Mouse (Mus musculus): Measurements from ENCODE around the gene Cep162. TPM values are rescaled to one million over a fixed set of nuclear protein-coding genes. Genes with fewer than 3 reads are reported as not detected.
A peak's percentile ranks its signal among the peaks of the same experiment; 100 is the strongest.

Cep162 gene
- polyA plus RNA-seq (2015; fragmentation: Nextera tagmentation; extraction: Ambion mirVana) = 3.7 and 4.2 TPM in 2 replicates

GRCm38 (mm10) chr9:87254903-87255695 is at the start of gene Cep162:
Gene Cep162, minus strand, starts transcription at chr9:87255536.
- Histone ChIP-seq H3K4me3 (replicated peaks; ENCODE audit: low read depth, low read length) (peak within 1 kb of the TSS; percentile 77), H3K9ac (ENCODE audit: low read depth, low read length) (peak within 1 kb of the TSS; percentile 70), H3K36me3 (ENCODE audit: insufficient read depth, low read length) (no peaks in the 10 kb centered on the region), H3K27ac (peak within 1 kb of the TSS; percentile 62), H3K27me3 (ENCODE audit: insufficient read depth, low read length) (no peaks in the 10 kb centered on the region), H3K4me2 (ENCODE audit: low read length) (peak within 1 kb of the TSS; percentile 86), H3K4me1 (replicated peaks; ENCODE audit: insufficient read depth, low read length) (0 out of 2 replicates have a peak, but pooled peaks cover 5% of the 10 kb centered on the region), H3K9me3 (replicated peaks; ENCODE audit: low read length) (no peaks in the 10 kb centered on the region)
- no peak for TF ChIP-seq CTCF (IDR thresholded peaks at IDR 0.05; ENCODE audit: low read depth)
- DNase-seq (ENCODE audit: low spot score) (peak; percentile 94), ATAC-seq (replicated peaks; ENCODE audit: low FRiP score, low read depth) (peak; percentile 96)
- WGBS = under 1% methylated on average over 41 of the region's 41 CpGs

GRCm38 (mm10) chr9:87303196-87303595 is 47.9 kb upstream of the Cep162 start:
- no peak for TF ChIP-seq CTCF (IDR thresholded peaks at IDR 0.05; ENCODE audit: low read depth)
- no peak for ATAC-seq (replicated peaks; ENCODE audit: low FRiP score, low read depth)

GRCm38 (mm10) chr9:87298900-87299299 is 43.6 kb upstream of the Cep162 start:
- DNase-seq (ENCODE audit: low spot score) = no peak
- H3K4me1 ChIP-seq (replicated peaks; ENCODE audit: insufficient read depth, low read length) = no peaks in the 10 kb centered on the region

More at GRCm38 (mm10) chr9:87303196-87303595, 47.9 kb upstream of the Cep162 start:
- Histone ChIP-seq H3K4me1 (replicated peaks; ENCODE audit: insufficient read depth, low read length) (no peaks in the 10 kb centered on the region), H3K27ac (no peak overlapping the region), H3K9me3 (replicated peaks; ENCODE audit: low read length) (no peaks in the 10 kb centered on the region), H3K4me3 (replicated peaks; ENCODE audit: low read depth, low read length) (no peak overlapping the region), H3K36me3 (ENCODE audit: insufficient read depth, low read length) (no peaks in the 10 kb centered on the region), H3K4me2 (ENCODE audit: low read length) (no peak overlapping the region), H3K27me3 (ENCODE audit: insufficient read depth, low read length) (no peaks in the 10 kb centered on the region), H3K9ac (ENCODE audit: low read depth, low read length) (no peak overlapping the region)
- DNase-seq (ENCODE audit: low spot score) = no peak

GRCm38 (mm10) chr9:87297522-87297921 is 42.2 kb upstream of the Cep162 start:
- DNase-seq (ENCODE audit: low spot score) (no peak), ATAC-seq (replicated peaks; ENCODE audit: low FRiP score, low read depth) (no peak)
- H3K4me2 ChIP-seq (ENCODE audit: low read length) = no peak overlapping the region
- WGBS = 50% methylated on average over 1 of the region's 1 CpGs
- H3K4me1 ChIP-seq (replicated peaks; ENCODE audit: insufficient read depth, low read length) = no peaks in the 10 kb centered on the region
- TF ChIP-seq CTCF (IDR thresholded peaks at IDR 0.05; ENCODE audit: low read depth) = no peak
- no peaks in the 10 kb centered on the region for H3K36me3 ChIP-seq (ENCODE audit: insufficient read depth, low read length)
- H3K27me3 ChIP-seq (ENCODE audit: insufficient read depth, low read length) = no peaks in the 10 kb centered on the region
- no peaks in the 10 kb centered on the region for H3K9me3 ChIP-seq (replicated peaks; ENCODE audit: low read length)
- no peak overlapping the region for H3K9ac ChIP-seq (ENCODE audit: low read depth, low read length)
- no peak overlapping the region for H3K27ac ChIP-seq
- H3K4me3 ChIP-seq (replicated peaks; ENCODE audit: low read depth, low read length) = no peak overlapping the region

More at GRCm38 (mm10) chr9:87298900-87299299, 43.6 kb upstream of the Cep162 start:
- Histone ChIP-seq H3K4me2 (ENCODE audit: low read length) (no peak overlapping the region), H3K27me3 (ENCODE audit: insufficient read depth, low read length) (no peaks in the 10 kb centered on the region), H3K4me3 (replicated peaks; ENCODE audit: low read depth, low read length) (no peak overlapping the region), H3K36me3 (ENCODE audit: insufficient read depth, low read length) (no peaks in the 10 kb centered on the region), H3K9me3 (replicated peaks; ENCODE audit: low read length) (no peaks in the 10 kb centered on the region), H3K27ac (no peak overlapping the region), H3K9ac (ENCODE audit: low read depth, low read length) (no peak overlapping the region)
- no peak for ATAC-seq (replicated peaks; ENCODE audit: low FRiP score, low read depth)
- 21% methylated on average over 12 of the region's 12 CpGs for WGBS
- TF ChIP-seq CTCF (IDR thresholded peaks at IDR 0.05; ENCODE audit: low read depth) = no peak

DNA sequence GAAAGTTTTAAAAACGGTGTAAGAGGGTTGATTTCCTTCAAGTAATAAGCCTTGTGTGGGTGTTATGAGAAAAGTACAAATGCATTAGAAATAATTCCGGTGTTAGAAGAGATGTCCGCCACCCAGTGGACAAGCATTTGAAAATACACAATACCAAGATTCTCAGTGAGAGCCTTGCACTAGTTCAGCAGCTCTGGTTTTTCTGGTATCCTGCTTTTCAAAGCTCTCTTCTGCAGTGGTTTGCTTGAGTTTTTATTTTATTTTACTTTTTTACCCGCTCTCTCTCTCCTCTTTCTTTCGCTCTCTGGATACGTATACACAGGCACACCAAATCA is 327 bp upstream of the Cep162 start:
- Histone ChIP-seq H3K4me1 (replicated peaks; ENCODE audit: insufficient read depth, low read length) (0 out of 2 replicates have a peak, but pooled peaks cover 5% of the 10 kb centered on the region), H3K4me3 (replicated peaks; ENCODE audit: low read depth, low read length) (peak overlapping the region; percentile 77), H3K9ac (ENCODE audit: low read depth, low read length) (peak overlapping the region; percentile 70; the same call in 1 of the 2 replicates), H3K27me3 (ENCODE audit: insufficient read depth, low read length) (no peaks in the 10 kb centered on the region), H3K36me3 (ENCODE audit: insufficient read depth, low read length) (no peaks in the 10 kb centered on the region), H3K9me3 (replicated peaks; ENCODE audit: low read length) (no peaks in the 10 kb centered on the region), H3K4me2 (ENCODE audit: low read length) (peak overlapping the region; percentile 86), H3K27ac (no peak overlapping the region)
- DNase-seq (ENCODE audit: low spot score) = no peak
- 21% methylated on average over 6 of the region's 6 CpGs for WGBS
- TF ChIP-seq CTCF (IDR thresholded peaks at IDR 0.05; ENCODE audit: low read depth) = peak; percentile 74
- ATAC-seq (replicated peaks; ENCODE audit: low FRiP score, low read depth) = peak; percentile 77

- Histone ChIP-seq H3K4me2 (ENCODE audit: low read length) (no peak overlapping the region), H3K9ac (ENCODE audit: low read depth, low read length) (no peak overlapping the region), H3K36me3 (ENCODE audit: insufficient read depth, low read length) (peaks cover 6% of the 10 kb centered on the region; the same call in 1 of the 2 replicates), H3K9me3 (replicated peaks; ENCODE audit: low read length) (no peaks in the 10 kb centered on the region), H3K4me3 (replicated peaks; ENCODE audit: low read depth, low read length) (no peak overlapping the region), H3K27me3 (ENCODE audit: insufficient read depth, low read length) (no peaks in the 10 kb centered on the region), H3K27ac (no peak overlapping the region), H3K4me1 (replicated peaks; ENCODE audit: insufficient read depth, low read length) (no peaks in the 10 kb centered on the region)
- peak; percentile 50 for DNase-seq (ENCODE audit: low spot score)
- WGBS = 46% methylated on average over 3 of the region's 3 CpGs
- no peak for ATAC-seq (replicated peaks; ENCODE audit: low FRiP score, low read depth)
- peak; percentile 71 for TF ChIP-seq CTCF (IDR thresholded peaks at IDR 0.05; ENCODE audit: low read depth)
Observed at GRCm38 (mm10) chr9:87248118-87248517, 7.2 kb downstream of the Cep162 start.
